Mouse (Mus musculus) layer of hippocampus, postnatal 10 days (tissue): ENCODE results near the gene Bcar1. TPM values are rescaled to one million over a fixed set of nuclear protein-coding genes. Genes with fewer than 3 reads are reported as not detected.

Source experiments
- DNase-seq, 2 experiments: peaks; one replicate each; pipeline ENCODE4 v3.0.0; 2021; ENCODE audit warnings: low spot score in 2 of 2
- total RNA-seq, 2 experiments: library from RNA; stranded (reverse); gene quantifications; 2 replicates each; pipeline ENCODE4 v1.2.3; 2021

Gene Bcar1
- total RNA-seq, 2 experiments from 2014 or later = 60.1 to 62.6 TPM

- DNase-seq = peak; percentile 43 to 53
These were observed 26.3 kb upstream of the Bcar1 start for GRCm38 (mm10) chr8:111769764-111770428.

DNA sequence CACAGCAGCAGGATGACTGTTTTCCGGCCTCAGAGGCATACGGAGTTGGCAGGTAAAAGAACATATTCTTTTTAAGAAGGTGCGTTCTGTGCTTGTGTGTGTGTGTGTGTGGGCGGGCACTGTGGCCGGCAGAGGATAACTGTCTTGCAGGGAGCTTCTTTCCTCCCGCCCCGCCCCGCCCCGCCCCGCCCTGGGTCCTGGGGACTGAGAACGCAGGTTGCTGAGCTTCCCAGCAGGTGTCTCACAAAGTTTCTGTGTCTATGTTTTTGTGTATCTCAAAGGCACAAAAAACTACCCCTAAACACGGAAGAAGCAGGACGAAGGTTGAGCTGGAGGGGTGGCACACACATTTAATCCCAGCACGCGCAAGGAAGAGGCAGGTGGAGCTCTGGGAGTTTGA lies 25.7 kb upstream of the Bcar1 start:
- DNase-seq = no peak

DNA sequence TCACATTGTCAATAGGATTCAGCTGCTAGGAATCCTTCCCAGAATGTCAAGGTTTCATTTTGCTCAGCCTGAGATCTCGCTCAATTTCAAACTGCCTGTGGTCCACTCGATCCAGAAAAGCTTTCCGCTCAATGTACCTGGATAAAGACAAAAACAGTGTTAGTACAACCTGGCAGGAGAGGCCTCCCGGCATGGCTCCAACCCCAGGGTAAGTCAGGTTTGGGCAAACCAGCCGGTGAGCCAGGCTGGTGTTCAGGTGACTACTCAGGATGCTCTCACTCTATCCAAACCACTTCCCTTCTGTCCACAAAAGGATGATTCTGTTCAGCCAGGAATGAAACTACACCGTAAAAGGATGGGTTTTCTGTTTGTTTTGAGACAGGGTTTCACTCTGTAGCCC lies 25.0 kb upstream of the Bcar1 start:
- no peak for DNase-seq

- DNase-seq = no peak
These were observed 22.0 kb upstream of the Bcar1 start for GRCm38 (mm10) chr8:111765616-111766015.

GRCm38 (mm10) chr8:111765096-111765495 lies 21.5 kb upstream of the Bcar1 start:
- DNase-seq = no peak

- no peak for DNase-seq
These were observed 17.1 kb upstream of the Bcar1 start for GRCm38 (mm10) chr8:111760708-111761107.

GRCm38 (mm10) chr8:111758817-111759216 lies 15.2 kb upstream of the Bcar1 start:
- no peak for DNase-seq

DNA sequence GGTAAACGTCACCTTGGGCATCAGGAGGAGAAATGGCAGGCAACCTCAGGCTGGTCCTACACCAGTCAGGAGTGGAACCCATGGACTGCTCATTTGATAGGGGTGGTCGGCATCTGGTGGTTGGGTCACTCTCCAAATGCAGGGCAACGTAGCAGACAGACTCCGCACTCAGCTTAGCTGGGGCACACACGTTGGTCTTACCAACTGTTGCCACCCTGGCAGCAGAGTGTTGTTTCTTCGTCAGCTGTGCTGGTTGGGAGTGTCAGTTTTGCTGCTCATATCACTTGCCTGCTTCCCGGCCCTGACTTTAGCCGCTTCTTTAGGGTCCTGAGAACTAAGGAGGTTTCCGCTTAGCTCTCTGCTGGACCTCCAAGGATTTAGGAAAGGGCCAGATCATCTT lies 14.0 kb upstream of the Bcar1 start:
- no peak for DNase-seq

GRCm38 (mm10) chr8:111754736-111755135 lies 11.1 kb upstream of the Bcar1 start:
- DNase-seq = no peak

DNA sequence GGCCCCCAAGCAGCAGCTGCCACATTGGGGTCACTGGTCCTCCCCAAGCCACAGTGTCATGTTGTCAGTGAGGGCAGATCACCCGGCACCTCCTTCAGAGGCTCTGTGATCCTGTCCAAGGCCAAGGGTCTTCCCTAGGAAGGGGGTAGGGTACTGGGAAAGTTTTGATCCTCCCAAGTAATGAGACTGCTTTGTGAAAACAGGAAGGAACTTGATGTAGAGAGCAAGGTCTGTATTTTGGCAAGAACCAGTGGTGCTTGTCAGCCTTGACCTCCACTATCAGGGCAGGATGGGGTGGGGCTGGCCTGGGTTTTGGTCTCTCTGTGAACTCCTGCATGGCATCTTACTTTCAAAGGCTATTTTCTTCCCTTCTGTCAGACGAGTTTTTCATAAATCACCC lies 10.5 kb upstream of the Bcar1 start:
- no peak for DNase-seq

GRCm38 (mm10) chr8:111748766-111749165 lies 5.2 kb upstream of the Bcar1 start:
- DNase-seq = no peak

DNA sequence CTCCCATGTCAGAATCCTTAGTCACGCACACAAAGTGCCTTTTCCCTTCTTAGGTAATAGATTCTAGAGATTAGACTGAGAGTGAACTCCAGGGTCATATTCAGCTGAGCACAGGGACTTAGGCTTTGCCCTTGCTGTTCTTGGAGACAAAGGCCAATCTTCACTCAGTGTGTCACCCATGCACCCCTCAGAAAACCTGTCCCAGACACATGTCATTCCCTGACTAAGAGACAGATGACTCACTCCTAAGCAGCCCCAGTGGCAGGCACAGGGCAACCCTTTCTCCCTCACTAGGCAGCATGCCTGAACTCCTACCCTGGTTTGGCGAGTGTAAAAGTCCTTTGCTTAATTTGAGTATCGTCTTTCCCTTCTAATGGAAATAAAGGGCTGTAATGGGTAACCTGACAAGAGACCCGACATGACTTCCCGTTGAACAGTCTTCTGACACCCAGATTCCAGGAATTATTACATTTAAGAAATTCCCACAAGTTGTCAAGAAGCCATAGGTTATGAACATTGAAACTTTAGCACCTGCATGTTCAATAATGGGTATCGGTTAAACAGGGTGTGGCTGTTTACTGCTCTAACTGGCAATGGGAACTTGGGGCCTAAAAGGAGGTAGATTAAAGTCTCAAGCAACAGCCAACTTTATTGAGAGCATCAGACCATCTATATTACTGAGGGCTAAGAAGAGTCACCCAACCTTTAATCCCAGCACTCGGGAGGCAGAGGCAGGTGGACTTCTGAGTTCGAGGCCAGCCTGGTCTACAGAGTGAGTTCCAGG lies 4.4 kb upstream of the Bcar1 start:
- DNase-seq = no peak

GRCm38 (mm10) chr8:111746582-111747465 lies 3.2 kb upstream of the Bcar1 start:
- no peak for DNase-seq

DNA sequence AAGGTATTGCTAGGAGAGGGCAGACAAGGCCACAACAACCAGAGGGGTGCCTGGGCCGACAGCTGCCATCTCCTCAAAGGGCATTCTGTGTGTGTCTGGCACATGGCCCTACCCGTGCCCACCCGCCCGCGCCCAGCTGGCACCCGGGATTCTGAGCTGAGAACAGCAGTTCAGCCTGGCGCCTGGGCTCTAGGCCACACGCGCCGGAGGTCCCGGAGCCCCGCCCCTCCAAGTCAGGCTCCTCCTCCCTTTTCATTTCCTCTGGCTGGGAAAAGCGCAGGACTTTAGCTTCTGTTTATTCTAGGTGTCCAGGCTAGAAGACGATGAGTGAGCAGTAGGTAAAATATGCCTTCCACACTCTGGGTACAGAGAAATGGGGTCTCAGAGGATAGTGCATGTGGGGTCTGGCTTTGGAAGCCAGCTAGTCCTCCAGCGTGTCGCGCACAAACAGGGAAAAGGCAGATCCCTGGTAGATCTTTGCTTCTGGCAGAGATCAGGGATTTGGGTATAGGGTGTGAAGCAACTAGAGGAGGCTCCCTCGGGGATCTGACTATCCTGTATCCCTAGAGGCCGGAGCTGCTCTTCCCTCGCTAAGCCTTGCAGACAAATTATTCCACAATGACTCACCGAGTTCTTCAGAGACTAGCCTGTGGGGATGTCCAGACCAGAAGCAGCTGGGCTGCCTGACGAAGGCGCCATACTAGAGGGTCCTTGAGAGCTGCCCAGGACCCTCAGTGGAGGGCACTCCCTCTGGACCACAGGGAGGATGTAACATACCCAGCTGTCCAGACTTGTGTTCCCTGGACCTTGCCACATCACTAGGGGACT lies 2.2 kb upstream of the Bcar1 start:
- DNase-seq = peak; percentile 76 to 84

GRCm38 (mm10) chr8:111745086-111745485 lies 1.5 kb upstream of the Bcar1 start:
- no peak for DNase-seq

GRCm38 (mm10) chr8:111743101-111743791 lies 363 bp downstream of the Bcar1 start:
- DNase-seq = peak in 1 of 2 experiments; percentile 41

GRCm38 (mm10) chr8:111742261-111743037 lies 1.2 kb downstream of the Bcar1 start:
- DNase-seq = peak in 1 of 2 experiments; percentile 38

- DNase-seq = no peak
These were observed 2.1 kb downstream of the Bcar1 start for GRCm38 (mm10) chr8:111741556-111741955.

DNA sequence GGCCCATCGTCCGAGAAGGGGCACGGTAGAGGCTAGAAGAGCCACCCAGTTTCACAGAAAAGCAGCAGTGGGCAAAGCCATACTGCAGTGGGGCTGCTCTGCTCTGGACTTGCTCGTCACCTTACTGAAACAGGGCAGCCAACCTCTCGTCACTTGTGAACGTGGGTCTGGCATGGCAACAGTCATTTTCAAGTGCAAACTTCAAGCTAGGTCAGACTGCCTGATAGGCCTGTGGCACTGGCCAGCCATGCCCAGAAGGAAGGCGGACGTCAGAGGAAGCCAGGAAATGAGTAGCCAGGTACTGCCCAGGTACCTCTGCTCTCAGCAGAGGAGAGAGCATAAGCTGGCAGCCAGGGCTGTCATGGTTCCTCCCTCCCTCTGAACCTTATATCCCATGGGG lies 2.6 kb downstream of the Bcar1 start:
- no peak for DNase-seq
